Mouse (Mus musculus) heart, postnatal 0 days (tissue): ENCODE results near the gene Ghr. TPM values are rescaled to one million over a fixed set of nuclear protein-coding genes. Genes with fewer than 3 reads are reported as not detected.

Source experiments
- ATAC-seq: fragments of 200-750 bp; cut with Nextera tagmentation; 2 replicates; pipeline ENCODE4 v1.8.0; 2017; ENCODE audit warnings: low read depth, moderate number of reproducible peaks, moderate library complexity; ENCODE audit not compliant: insufficient read depth
- DNase-seq: peaks from one replicate; pipeline ENCODE4 v3.0.0-alpha.2; 2016; ENCODE audit warnings: low spot score
- H3K27ac ChIP-seq: fragments of 300-500 bp; sonication (generic); 2 replicates; pipeline ENCODE4 v1.5.1; 2014; ENCODE audit warnings: low read depth, mild to moderate bottlenecking
- H3K27me3 ChIP-seq: fragments of 300-500 bp; sonication (generic); 2 replicates; pipeline ENCODE4 v1.6.1; 2014; ENCODE audit warnings: low read length, mixed read lengths; ENCODE audit not compliant: control insufficient read depth, insufficient read depth
- H3K36me3 ChIP-seq: fragments of 300-500 bp; sonication (generic); replicated peaks from 2 replicates; pipeline ENCODE4 v1.6.1; 2014; ENCODE audit warnings: low read length, mixed read lengths; ENCODE audit not compliant: control insufficient read depth, insufficient read depth
- H3K4me1 ChIP-seq: fragments of 300-500 bp; sonication (generic); 2 replicates; pipeline ENCODE4 v1.6.1; 2014; ENCODE audit warnings: antibody characterized with exemption; ENCODE audit not compliant: control insufficient read depth, insufficient read depth
- H3K4me2 ChIP-seq: fragments of 300-500 bp; sonication (generic); 2 replicates; pipeline ENCODE4 v1.6.1; 2014; ENCODE audit warnings: low read depth, mild to moderate bottlenecking, low read length, moderate library complexity
- H3K4me3 ChIP-seq: fragments of 300-500 bp; sonication (generic); 2 replicates; pipeline ENCODE4 v1.5.1; 2014; ENCODE audit warnings: low read depth, low read length
- H3K9ac ChIP-seq: fragments of 300-500 bp; sonication (generic); replicated peaks from 2 replicates; pipeline ENCODE4 v1.6.1; 2014; ENCODE audit warnings: low read depth, low read length, mixed read lengths
- H3K9me3 ChIP-seq: fragments of 300-500 bp; sonication (generic); replicated peaks from 2 replicates; pipeline ENCODE4 v1.6.1; 2016; ENCODE audit warnings: low read length; ENCODE audit not compliant: control insufficient read depth
- CTCF ChIP-seq: IDR thresholded peaks from 2 replicates; pipeline ENCODE4 v1.5.1; 2016; ENCODE audit warnings: antibody characterized with exemption, control low read depth, low read depth
- EP300 ChIP-seq: IDR thresholded peaks from 2 replicates; pipeline ENCODE4 v1.6.1; 2016; ENCODE audit warnings: antibody characterized with exemption, low read depth
- WGBS: fragments of 180-500 bp; shearing (Covaris S2); extraction: QIAGEN DNeasy Blood & Tissue Kit; methylation state at CpG from one replicate; pipeline ENCODE4 v1.1.7; 2014; 5-methylcytosine and 5-hydroxymethylcytosine counted together
- polyA plus RNA-seq: library from polyadenylated mRNA; unstranded; fragments of >200 nt; fragmentation: Nextera tagmentation; extraction: Ambion mirVana; gene quantifications from 2 replicates; pipeline ENCODE4 v1.2.1, GENCODE M21; 2015
- total RNA-seq: library from RNA; depleted of rRNA; stranded (reverse); fragments of >200 nt; gene quantifications from 2 replicates; pipeline ENCODE4 v1.2.3, GENCODE M21; 2014; ENCODE audit warnings: low replicate concordance

The Ghr gene
- total and polyA plus RNA-seq, 2 experiments from 2014 or later = 45.1 to 67.5 TPM

GRCm38 (mm10) chr15:3444448-3445020 is 138.8 kb downstream of the Ghr start:
- Histone ChIP-seq H3K9me3 (no peaks in the 10 kb centered on the region), H3K9ac (no peak overlapping the region), H3K4me3 (no peak overlapping the region), H3K4me1 (peaks cover 7% of the 10 kb centered on the region), H3K27ac (no peak overlapping the region), H3K27me3 (no peaks in the 10 kb centered on the region), H3K4me2 (no peak overlapping the region), H3K36me3 (no peaks in the 10 kb centered on the region)
- ATAC-seq (no peak), DNase-seq (no peak)
- WGBS = 72% methylated on average over 8 of the region's 8 CpGs
- TF ChIP-seq CTCF (no peak), EP300 (no peak)

GRCm38 (mm10) chr15:3441506-3442286 is 141.6 kb downstream of the Ghr start:
- H3K36me3 ChIP-seq = no peaks in the 10 kb centered on the region
- ATAC-seq = no peak
- no peaks in the 10 kb centered on the region for H3K27me3 ChIP-seq
- DNase-seq = peak; percentile 49
- WGBS = 46% methylated on average over 4 of the region's 4 CpGs
- no peak overlapping the region for H3K4me3 ChIP-seq
- peaks cover 15% of the 10 kb centered on the region for H3K4me1 ChIP-seq
- no peaks in the 10 kb centered on the region for H3K9me3 ChIP-seq
- H3K4me2 ChIP-seq = no peak overlapping the region
- no peak overlapping the region for H3K9ac ChIP-seq
- H3K27ac ChIP-seq = no peak overlapping the region
- TF ChIP-seq CTCF (peak; percentile 77), EP300 (no peak)

- no peaks in the 10 kb centered on the region for H3K9me3 ChIP-seq
- no peak overlapping the region for H3K9ac ChIP-seq
- H3K36me3 ChIP-seq = no peaks in the 10 kb centered on the region
- WGBS = 28% methylated on average over 3 of the region's 3 CpGs
- TF ChIP-seq CTCF = no peak
- TF ChIP-seq EP300 = peak; percentile 61; the same call in 1 of the 2 replicates
- H3K27me3 ChIP-seq = no peaks in the 10 kb centered on the region
- H3K4me3 ChIP-seq = no peak overlapping the region
- DNase-seq (peak; percentile 75), ATAC-seq (peak; percentile 57)
- no peak overlapping the region for H3K4me2 ChIP-seq
- peaks cover 52% of the 10 kb centered on the region for H3K4me1 ChIP-seq
- peak overlapping the region; percentile 86 for H3K27ac ChIP-seq
Observed at GRCm38 (mm10) chr15:3437381-3437780, 145.9 kb downstream of the Ghr start.

GRCm38 (mm10) chr15:3435637-3436036 is 147.7 kb downstream of the Ghr start:
- peak overlapping the region; percentile 89 for H3K27ac ChIP-seq
- ATAC-seq (no peak), DNase-seq (no peak)

GRCm38 (mm10) chr15:3434461-3434860 is 148.8 kb downstream of the Ghr start:
- Histone ChIP-seq H3K36me3 (no peaks in the 10 kb centered on the region), H3K9me3 (no peaks in the 10 kb centered on the region), H3K4me2 (no peak overlapping the region), H3K27me3 (no peaks in the 10 kb centered on the region), H3K9ac (no peak overlapping the region), H3K4me3 (no peak overlapping the region), H3K27ac (peak overlapping the region; percentile 89), H3K4me1 (peaks cover 66% of the 10 kb centered on the region)
- no peak for TF ChIP-seq EP300
- no peak for TF ChIP-seq CTCF
- WGBS = 21% methylated on average over 3 of the region's 3 CpGs
- ATAC-seq = no peak
- DNase-seq = no peak

More at GRCm38 (mm10) chr15:3435637-3436036, 147.7 kb downstream of the Ghr start:
- H3K4me2 ChIP-seq = no peak overlapping the region
- no peak overlapping the region for H3K9ac ChIP-seq
- no peak overlapping the region for H3K4me3 ChIP-seq
- H3K36me3 ChIP-seq = no peaks in the 10 kb centered on the region
- no peak for TF ChIP-seq CTCF
- TF ChIP-seq EP300 = 0 out of 2 replicates have a peak, but pooled peaks have one; percentile 28
- H3K4me1 ChIP-seq = peaks cover 66% of the 10 kb centered on the region
- H3K9me3 ChIP-seq = no peaks in the 10 kb centered on the region
- WGBS = 38% methylated on average over 4 of the region's 4 CpGs
- no peaks in the 10 kb centered on the region for H3K27me3 ChIP-seq
